Mouse (Mus musculus): ENCODE measurements around the gene Cd33.

DNA sequence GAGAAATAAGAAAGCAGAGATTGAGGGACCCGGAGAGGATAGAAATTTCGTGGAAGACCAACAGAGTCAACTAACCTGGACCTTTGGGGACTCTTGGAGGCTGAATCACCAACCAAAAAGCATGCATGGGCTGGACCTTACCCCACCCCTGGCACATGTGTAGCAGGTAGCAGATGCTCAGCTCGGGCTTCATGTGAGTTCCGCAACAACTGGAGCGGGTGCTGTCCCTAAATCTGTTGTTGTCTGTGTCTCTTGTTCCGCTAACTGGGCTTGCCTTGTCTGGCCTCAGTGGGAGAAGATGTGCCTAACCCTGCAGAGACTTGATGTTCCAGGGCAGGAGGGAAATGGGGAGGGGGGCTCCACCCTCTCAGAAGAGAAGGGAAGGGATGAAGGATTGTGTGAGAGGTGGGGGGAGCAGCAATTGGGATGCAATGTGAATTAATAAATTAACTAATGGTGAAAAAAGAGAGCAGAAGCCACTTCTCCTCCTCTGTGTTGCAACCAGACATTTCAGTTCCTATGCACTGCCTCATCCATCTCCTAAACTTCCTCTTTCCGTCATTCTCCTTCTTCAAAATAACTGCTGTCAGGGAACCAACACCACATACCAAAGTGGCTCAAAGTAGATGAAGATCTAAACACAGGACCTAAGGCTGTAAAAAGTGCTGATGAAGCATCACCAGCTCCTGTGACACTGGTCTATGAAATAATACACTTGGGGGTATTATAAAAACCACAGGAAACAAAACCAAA, at the start of gene Cd33:
- TF ChIP-seq TAL1 (IDR thresholded peaks at IDR 0.05; ENCODE audit: low read length) (no peak), POLR2A (IDR thresholded peaks at IDR 0.05; ENCODE audit: control insufficient read depth in 1 of 2, insufficient read depth in 1 of 2, low read depth in 1 of 2, low read length in 2 of 2, poor library complexity in 1 of 2) (no peak), EP300 (IDR thresholded peaks at IDR 0.05; ENCODE audit: low read depth in 1 of 2, low read length in 2 of 2) (no peak), MEF2A (IDR thresholded peaks at IDR 0.05; ENCODE audit: extremely low read depth, insufficient replicate concordance, low read depth, low read length, poor library complexity, severe bottlenecking) (no peak), CTCF (IDR thresholded peaks at IDR 0.05 in 2 of 3, conservative IDR thresholded peaks at IDR 0.05 in 1 of 3; ENCODE audit: control insufficient read depth in 1 of 3, insufficient read depth in 1 of 3, low read depth in 2 of 3, low read length in 3 of 3, poor library complexity in 1 of 3, severe bottlenecking in 1 of 3) (no peak)
